Mouse (Mus musculus): ENCODE data around the gene Spire2. TPM values are rescaled to one million over a fixed set of nuclear protein-coding genes. Genes with fewer than 3 reads are reported as not detected.

Spire2 gene
- polyA plus RNA-seq, 1 experiment, result 56.2 TPM

DNA sequence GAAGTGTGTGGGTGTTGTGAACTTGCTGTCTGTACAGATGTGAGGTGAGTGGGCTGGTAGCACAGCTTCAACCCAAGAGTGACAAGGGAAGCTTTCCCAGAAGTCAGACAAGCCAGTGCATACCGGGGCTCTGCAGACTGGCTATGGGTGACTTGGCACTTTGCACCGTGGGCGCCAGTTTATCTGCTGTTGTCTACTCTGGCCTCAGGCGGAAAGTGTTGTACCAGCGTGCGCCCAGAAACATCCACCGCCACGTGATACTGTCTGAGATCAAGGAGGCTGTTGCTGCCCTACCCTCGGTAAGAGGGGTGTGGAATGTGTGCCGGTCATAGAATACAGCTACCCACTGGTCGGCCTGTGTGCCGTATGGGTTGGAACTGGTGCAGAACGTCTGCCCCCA is 65.8 kb downstream of the Spire2 start:
- WGBS, result 86% methylated on average over 13 of the region's 13 CpGs
- Histone ChIP-seq H3K36me3 (ENCODE audit: control insufficient read depth, insufficient read depth, low read length) (peaks cover 76% of the 10 kb centered on the region), H3K27me3 (ENCODE audit: control insufficient read depth, insufficient read depth, low read length) (no peaks in the 10 kb centered on the region), H3K27ac (ENCODE audit: insufficient read depth, low read depth, low read length) (no peak overlapping the region), H3K4me3 (ENCODE audit: low read depth, low read length) (no peak overlapping the region), H3K4me1 (ENCODE audit: control insufficient read depth, insufficient read depth, insufficient read length, low read length) (no peaks in the 10 kb centered on the region)
- no peak for TF ChIP-seq CTCF (IDR thresholded peaks at IDR 0.05; ENCODE audit: extremely low read depth, insufficient read length, insufficient replicate concordance, low read depth, low read length)
- no peak for TF ChIP-seq POLR2A (IDR thresholded peaks at IDR 0.05; ENCODE audit: low read depth, low read length)

DNA sequence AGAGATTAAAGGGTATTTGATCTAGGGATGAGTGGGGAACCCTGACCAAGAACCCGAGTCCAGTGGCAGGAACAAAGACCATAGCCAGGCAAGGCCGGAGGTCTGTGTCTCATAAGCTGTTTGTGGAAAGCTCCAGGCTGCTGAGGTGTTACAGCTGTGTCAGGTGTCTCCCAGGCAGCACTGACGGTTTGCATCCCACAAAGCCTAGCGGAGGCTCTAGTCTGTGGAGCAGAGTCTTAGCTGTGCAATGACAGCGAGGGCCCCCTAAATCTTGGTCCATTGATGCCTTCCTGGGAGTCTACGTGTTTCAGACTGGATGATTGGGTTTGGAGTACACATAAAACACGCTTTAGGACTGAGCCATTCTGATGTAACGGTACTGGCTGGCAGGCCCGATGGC is 69.4 kb downstream of the Spire2 start:
- TF ChIP-seq CTCF (IDR thresholded peaks at IDR 0.05; ENCODE audit: extremely low read depth, insufficient read length, insufficient replicate concordance, low read depth, low read length), result no peak
- TF ChIP-seq POLR2A (IDR thresholded peaks at IDR 0.05; ENCODE audit: low read depth, low read length), result no peak
- H3K4me1 ChIP-seq (ENCODE audit: control insufficient read depth, insufficient read depth, insufficient read length, low read length), result no peaks in the 10 kb centered on the region
- WGBS, result 90% methylated on average over 9 of the region's 9 CpGs
- H3K27me3 ChIP-seq (ENCODE audit: control insufficient read depth, insufficient read depth, low read length), result no peaks in the 10 kb centered on the region
- peaks cover 43% of the 10 kb centered on the region for H3K36me3 ChIP-seq (ENCODE audit: control insufficient read depth, insufficient read depth, low read length)
- H3K4me3 ChIP-seq (ENCODE audit: low read depth, low read length), result no peak overlapping the region
- no peak overlapping the region for H3K27ac ChIP-seq (ENCODE audit: insufficient read depth, low read depth, low read length)

DNA sequence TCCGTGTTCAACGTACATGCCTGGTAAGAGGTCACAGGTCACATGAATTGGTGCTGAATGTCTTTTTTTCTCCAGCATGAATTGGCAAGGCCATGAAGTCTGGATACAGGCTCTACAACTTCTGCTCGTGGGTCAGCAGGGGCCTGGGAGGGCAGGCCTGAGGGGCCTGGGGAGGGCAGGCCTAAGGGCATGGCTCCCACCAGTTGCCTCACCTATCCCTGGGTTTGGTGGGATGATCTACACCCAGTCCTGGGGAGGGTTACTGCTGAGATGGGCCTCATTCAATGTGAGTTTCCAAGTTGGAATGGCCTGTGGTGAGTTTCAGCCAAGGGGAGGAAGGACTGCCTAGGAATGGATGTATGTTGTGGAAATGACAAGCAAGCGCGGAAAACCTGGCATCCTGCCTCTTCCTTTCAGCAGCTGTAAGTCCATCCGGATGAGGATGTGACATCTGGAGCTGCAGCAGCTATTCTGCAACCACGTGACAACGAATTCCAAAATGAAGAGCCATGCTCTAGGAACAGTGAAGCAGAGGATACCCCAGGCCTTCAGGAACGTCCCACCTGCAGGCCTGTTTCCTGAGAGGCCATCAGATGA is 70.3 kb downstream of the Spire2 start:
- no peaks in the 10 kb centered on the region for H3K4me1 ChIP-seq (ENCODE audit: control insufficient read depth, insufficient read depth, insufficient read length, low read length)
- peaks cover 35% of the 10 kb centered on the region for H3K36me3 ChIP-seq (ENCODE audit: control insufficient read depth, insufficient read depth, low read length)

DNA sequence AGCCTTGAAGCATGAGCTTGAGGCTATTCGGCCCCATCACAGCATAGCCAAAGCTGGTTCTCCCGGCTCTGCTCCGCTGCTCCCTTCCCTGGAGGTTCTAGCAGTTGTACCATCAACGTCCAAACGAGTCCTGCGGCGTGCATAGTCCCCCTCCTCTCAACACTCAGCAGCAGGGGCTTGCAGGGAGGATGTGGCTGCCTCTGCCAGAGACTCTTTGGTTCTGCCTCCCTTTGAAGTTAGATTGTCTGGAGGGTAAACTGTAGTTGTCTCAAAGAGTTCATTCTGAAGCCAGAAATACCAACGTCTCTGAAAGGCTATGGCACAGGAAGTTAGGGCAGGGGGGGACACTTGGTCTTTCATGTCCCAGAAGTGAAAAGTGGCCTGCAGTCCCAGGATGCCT is 72.0 kb downstream of the Spire2 start:
- 46% methylated on average over 8 of the region's 8 CpGs for WGBS
- Histone ChIP-seq H3K27ac (ENCODE audit: insufficient read depth, low read depth, low read length) (no peak overlapping the region), H3K4me1 (ENCODE audit: control insufficient read depth, insufficient read depth, insufficient read length, low read length) (no peaks in the 10 kb centered on the region)

More for the DNA sequence above, 70.3 kb downstream of the Spire2 start:
- Histone ChIP-seq H3K27me3 (ENCODE audit: control insufficient read depth, insufficient read depth, low read length) (no peaks in the 10 kb centered on the region), H3K27ac (ENCODE audit: insufficient read depth, low read depth, low read length) (no peak overlapping the region), H3K4me3 (ENCODE audit: low read depth, low read length) (no peak overlapping the region)
- 83% methylated on average over 9 of the region's 9 CpGs for WGBS
- TF ChIP-seq CTCF (IDR thresholded peaks at IDR 0.05; ENCODE audit: extremely low read depth, insufficient read length, insufficient replicate concordance, low read depth, low read length) (no peak), POLR2A (IDR thresholded peaks at IDR 0.05; ENCODE audit: low read depth, low read length) (no peak)

GRCm38 (mm10) chr8:123406786-123407185 is 74.3 kb downstream of the Spire2 start, which contains the start of gene Mc1r:
Gene Mc1r, plus strand, starts transcription at chr8:123407107.
- Histone ChIP-seq H3K27ac (ENCODE audit: insufficient read depth, low read depth, low read length) (no peak within 1 kb of the TSS), H3K36me3 (ENCODE audit: control insufficient read depth, insufficient read depth, low read length) (0 out of 2 replicates have a peak, but pooled peaks cover 4% of the 10 kb centered on the region), H3K4me3 (ENCODE audit: low read depth, low read length) (no peak within 1 kb of the TSS), H3K27me3 (ENCODE audit: control insufficient read depth, insufficient read depth, low read length) (peaks cover 22% of the 10 kb centered on the region), H3K4me1 (ENCODE audit: control insufficient read depth, insufficient read depth, insufficient read length, low read length) (peaks cover 4% of the 10 kb centered on the region)
- TF ChIP-seq POLR2A (IDR thresholded peaks at IDR 0.05; ENCODE audit: low read depth, low read length) (no peak), CTCF (IDR thresholded peaks at IDR 0.05; ENCODE audit: extremely low read depth, insufficient read length, insufficient replicate concordance, low read depth, low read length) (peak; percentile 91)
- 8% methylated on average over 4 of the region's 4 CpGs for WGBS

More for the DNA sequence above, 72.0 kb downstream of the Spire2 start:
- Histone ChIP-seq H3K27me3 (ENCODE audit: control insufficient read depth, insufficient read depth, low read length) (0 out of 2 replicates have a peak, but pooled peaks cover under 1% of the 10 kb centered on the region), H3K36me3 (ENCODE audit: control insufficient read depth, insufficient read depth, low read length) (peaks cover 19% of the 10 kb centered on the region), H3K4me3 (ENCODE audit: low read depth, low read length) (no peak overlapping the region)
- TF ChIP-seq POLR2A (IDR thresholded peaks at IDR 0.05; ENCODE audit: low read depth, low read length), result no peak
- TF ChIP-seq CTCF (IDR thresholded peaks at IDR 0.05; ENCODE audit: extremely low read depth, insufficient read length, insufficient replicate concordance, low read depth, low read length), result no peak

GRCm38 (mm10) chr8:123407612-123408011 is 75.1 kb downstream of the Spire2 start:
- 85% methylated on average over 13 of the region's 13 CpGs for WGBS
- no peak overlapping the region for H3K4me3 ChIP-seq (ENCODE audit: low read depth, low read length)
- no peak overlapping the region for H3K27ac ChIP-seq (ENCODE audit: insufficient read depth, low read depth, low read length)
- 0 out of 2 replicates have a peak, but pooled peaks cover 2% of the 10 kb centered on the region for H3K36me3 ChIP-seq (ENCODE audit: control insufficient read depth, insufficient read depth, low read length)
- peaks cover 5% of the 10 kb centered on the region for H3K4me1 ChIP-seq (ENCODE audit: control insufficient read depth, insufficient read depth, insufficient read length, low read length)
- TF ChIP-seq POLR2A (IDR thresholded peaks at IDR 0.05; ENCODE audit: low read depth, low read length), result no peak
- no peak for TF ChIP-seq CTCF (IDR thresholded peaks at IDR 0.05; ENCODE audit: extremely low read depth, insufficient read length, insufficient replicate concordance, low read depth, low read length)
- peaks cover 30% of the 10 kb centered on the region for H3K27me3 ChIP-seq (ENCODE audit: control insufficient read depth, insufficient read depth, low read length)

DNA sequence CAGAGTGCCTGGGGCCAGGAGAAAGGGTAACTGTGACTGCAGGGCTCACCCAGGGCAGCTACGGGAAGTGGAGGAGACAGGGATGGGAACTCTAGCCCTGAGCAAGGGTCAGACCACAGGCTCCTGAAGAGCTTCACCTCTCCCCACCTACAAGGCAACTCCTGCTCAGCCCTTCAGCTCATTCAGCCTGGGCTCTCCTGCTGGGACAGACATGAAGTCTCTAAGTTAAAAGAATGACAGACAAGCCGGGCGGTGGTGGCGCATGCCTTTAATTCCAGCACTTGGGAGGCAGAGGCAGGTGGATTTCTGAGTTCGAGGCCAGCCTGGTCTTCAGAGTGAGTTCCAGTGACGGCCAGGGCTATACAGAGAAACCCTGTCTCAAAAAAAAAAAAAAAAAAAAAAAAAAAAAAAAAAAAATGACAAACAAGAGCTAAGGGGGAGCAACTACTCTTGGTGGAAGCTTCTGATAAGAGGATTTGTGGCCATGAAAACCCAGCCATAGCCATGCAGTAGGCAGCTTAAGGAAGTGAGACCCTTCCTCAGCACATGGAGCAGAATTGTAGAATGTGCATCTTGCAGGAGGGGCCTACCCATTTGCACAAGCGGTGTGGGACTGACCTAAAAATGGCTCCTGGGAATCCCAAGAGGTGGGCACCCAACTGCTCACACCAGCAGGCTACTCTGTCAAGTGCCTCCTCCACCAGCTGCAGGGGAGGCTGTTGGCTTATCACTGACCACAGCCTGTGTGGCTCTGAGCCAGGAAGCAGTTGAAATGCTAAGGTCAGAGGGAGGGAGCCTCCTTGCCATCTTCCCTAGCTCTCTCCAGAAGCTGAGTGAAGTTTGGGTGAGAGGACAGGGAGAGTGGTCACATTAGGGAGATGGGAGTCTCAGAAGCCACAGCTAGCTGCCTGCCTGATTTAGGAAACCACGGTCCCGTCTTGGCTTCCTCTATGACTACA is 76.4 kb downstream of the Spire2 start:
- H3K4me1 ChIP-seq (ENCODE audit: control insufficient read depth, insufficient read depth, insufficient read length, low read length), result peaks cover 5% of the 10 kb centered on the region
- H3K27ac ChIP-seq (ENCODE audit: insufficient read depth, low read depth, low read length), result no peak overlapping the region
- 62% methylated on average over 9 of the region's 9 CpGs for WGBS
- no peak overlapping the region for H3K4me3 ChIP-seq (ENCODE audit: low read depth, low read length)
- no peaks in the 10 kb centered on the region for H3K36me3 ChIP-seq (ENCODE audit: control insufficient read depth, insufficient read depth, low read length)
- H3K27me3 ChIP-seq (ENCODE audit: control insufficient read depth, insufficient read depth, low read length), result peaks cover 40% of the 10 kb centered on the region
- TF ChIP-seq CTCF (IDR thresholded peaks at IDR 0.05; ENCODE audit: extremely low read depth, insufficient read length, insufficient replicate concordance, low read depth, low read length), result no peak
- no peak for TF ChIP-seq POLR2A (IDR thresholded peaks at IDR 0.05; ENCODE audit: low read depth, low read length)
